Mouse (Mus musculus) G1E (cell line): ENCODE measurements around the gene Tymp. TPM values are rescaled to one million over a fixed set of nuclear protein-coding genes. Genes with fewer than 3 reads are reported as not detected.

Experiments
- ATAC-seq: 2 replicates; pipeline ENCODE4 v1.8.0; 2016; ENCODE audit warnings: mild to moderate bottlenecking; ENCODE audit not compliant: insufficient number of reproducible peaks, poor library complexity, low FRiP score, severe bottlenecking; ENCODE audit errors: extremely low read depth
- DNase-seq: peaks from one replicate; pipeline ENCODE4 v3.0.0; 2012; ENCODE audit warnings: low spot score
- H3K27me3 ChIP-seq: 2 replicates; pipeline ENCODE4 v1.6.1; 2012; ENCODE audit warnings: mild to moderate bottlenecking, low read length, inconsistent platforms; ENCODE audit not compliant: insufficient read depth
- H3K36me3 ChIP-seq: replicated peaks from 2 replicates; pipeline ENCODE3; 2012; ENCODE audit warnings: mild to moderate bottlenecking, inconsistent platforms
- H3K4me1 ChIP-seq: 2 replicates; pipeline ENCODE4 v1.6.1; 2012; ENCODE audit warnings: low read depth, low read length, inconsistent platforms, mixed read lengths; ENCODE audit not compliant: insufficient read depth
- H3K4me3 ChIP-seq: 2 replicates; pipeline ENCODE4 v1.5.1; 2012; ENCODE audit warnings: low read depth, mild to moderate bottlenecking, inconsistent platforms, low read length, moderate library complexity, mixed read lengths
- H3K9me3 ChIP-seq: replicated peaks from 2 replicates; pipeline ENCODE4 v1.6.1; 2012; ENCODE audit warnings: inconsistent platforms
- CTCF ChIP-seq: IDR thresholded peaks from 2 replicates; pipeline ENCODE4 v1.5.1; 2012; ENCODE audit warnings: low read depth, low read length, inconsistent platforms, mixed read lengths
- GATA1 ChIP-seq: IDR thresholded peaks from 2 replicates; pipeline ENCODE4 v1.6.1; 2012; ENCODE audit warnings: borderline replicate concordance, low read length, inconsistent platforms, mixed read lengths
- GATA2 ChIP-seq: IDR thresholded peaks from 2 replicates; pipeline ENCODE4 v1.6.1; 2012; ENCODE audit warnings: low read depth, low read length, inconsistent platforms, borderline replicate concordance
- POLR2AphosphoS5 ChIP-seq: IDR thresholded peaks from 2 replicates; pipeline ENCODE4 v1.6.1; 2012; ENCODE audit warnings: low read depth, low read length, inconsistent platforms; ENCODE audit not compliant: insufficient replicate concordance
- TAL1 ChIP-seq: conservative IDR thresholded peaks from 2 replicates; pipeline ENCODE4 v1.6.1; 2012; ENCODE audit warnings: low read depth, low read length, inconsistent platforms, mixed read lengths
- polyA plus RNA-seq: library from polyadenylated mRNA; stranded (reverse); fragments of >175 nt; gene quantifications from 2 replicates; pipeline ENCODE4 v1.2.3, GENCODE M21; 2012
- total RNA-seq, 2 experiments: library from RNA; stranded (forward) in 1 of 2; stranded (reverse) in 1 of 2; fragments of 200-1000 nt in 1 of 2; fragments of >200 nt in 1 of 2; fragmentation: Nextera tagmentation in 1 of 2; gene quantifications; 2 replicates each; pipeline ENCODE4 v1.2.3; 2014 to 2017

The Tymp gene
- total and polyA plus RNA-seq, 3 experiments, result 0.27 to 0.69 TPM; not detected in 1

GRCm38 (mm10) chr15:89372536-89372935 lies 4.3 kb downstream of the Tymp start:
- ATAC-seq, result no peak
- peaks cover 57% of the 10 kb centered on the region for H3K4me1 ChIP-seq
- no peak for TF ChIP-seq POLR2AphosphoS5
- TF ChIP-seq GATA2, result no peak
- no peak for TF ChIP-seq GATA1
- TF ChIP-seq CTCF, result no peak
- TF ChIP-seq TAL1, result no peak
- no peaks in the 10 kb centered on the region for H3K27me3 ChIP-seq
- H3K9me3 ChIP-seq, result peaks cover 3% of the 10 kb centered on the region; the same call in 1 of the 2 replicates
- H3K36me3 ChIP-seq, result peaks cover 67% of the 10 kb centered on the region
- DNase-seq, result no peak
- peak overlapping the region; percentile 86 for H3K4me3 ChIP-seq

- TF ChIP-seq POLR2AphosphoS5 (no peak), CTCF (no peak), TAL1 (no peak), GATA1 (no peak), GATA2 (no peak)
- H3K4me3 ChIP-seq, result peak overlapping the region; percentile 86; the same call in 1 of the 2 replicates
- peaks cover 57% of the 10 kb centered on the region for H3K4me1 ChIP-seq
- H3K27me3 ChIP-seq, result no peaks in the 10 kb centered on the region
- H3K9me3 ChIP-seq, result no peaks in the 10 kb centered on the region
- ATAC-seq (no peak), DNase-seq (no peak)
- peaks cover 72% of the 10 kb centered on the region for H3K36me3 ChIP-seq
Observed at GRCm38 (mm10) chr15:89372068-89372467, 4.8 kb downstream of the Tymp start.

- no peaks in the 10 kb centered on the region for H3K27me3 ChIP-seq
- peaks cover 10% of the 10 kb centered on the region for H3K4me1 ChIP-seq
- no peak overlapping the region for H3K4me3 ChIP-seq
- no peaks in the 10 kb centered on the region for H3K9me3 ChIP-seq
- no peak for DNase-seq
- no peak for ATAC-seq
- H3K36me3 ChIP-seq, result peaks cover 100% of the 10 kb centered on the region
- no peak for TF ChIP-seq GATA2
Observed at GRCm38 (mm10) chr15:89365141-89365551, 11.7 kb downstream of the Tymp start.

GRCm38 (mm10) chr15:89363051-89363450 lies 13.8 kb downstream of the Tymp start:
- H3K36me3 ChIP-seq, result peaks cover 99% of the 10 kb centered on the region
- H3K27me3 ChIP-seq, result no peaks in the 10 kb centered on the region
- no peak for DNase-seq
- TF ChIP-seq CTCF, result no peak
- TF ChIP-seq TAL1, result no peak
- no peak for TF ChIP-seq GATA1
- TF ChIP-seq GATA2, result no peak
- no peaks in the 10 kb centered on the region for H3K9me3 ChIP-seq
- peaks cover 16% of the 10 kb centered on the region for H3K4me1 ChIP-seq
- H3K4me3 ChIP-seq, result no peak overlapping the region
- ATAC-seq, result no peak

DNA sequence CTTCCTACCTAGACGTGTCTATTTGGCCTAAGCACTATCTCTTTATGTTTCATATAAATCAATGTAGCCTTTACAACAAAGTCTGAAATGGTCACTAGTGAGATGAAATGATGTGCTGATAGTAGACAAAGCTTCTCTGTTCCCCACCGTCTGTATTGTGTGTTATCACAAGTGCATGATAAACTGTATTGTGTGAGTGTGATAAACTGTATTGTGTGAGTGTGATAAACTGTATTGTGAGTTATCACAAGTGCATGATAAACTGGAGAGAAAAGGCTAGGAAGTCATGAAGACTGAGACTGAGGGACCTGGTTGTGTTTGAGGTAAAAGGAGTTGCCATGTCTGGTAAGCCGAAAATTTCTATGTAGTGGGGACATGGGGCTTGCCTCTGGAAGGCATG lies 18.1 kb downstream of the Tymp start:
- Histone ChIP-seq H3K36me3 (peaks cover 74% of the 10 kb centered on the region), H3K9me3 (no peaks in the 10 kb centered on the region), H3K4me1 (peaks cover 39% of the 10 kb centered on the region), H3K4me3 (no peak overlapping the region), H3K27me3 (no peaks in the 10 kb centered on the region)
- TF ChIP-seq POLR2AphosphoS5, result no peak
- TF ChIP-seq GATA1, result no peak
- no peak for TF ChIP-seq TAL1
- no peak for TF ChIP-seq CTCF
- no peak for ATAC-seq
- DNase-seq, result no peak

DNA sequence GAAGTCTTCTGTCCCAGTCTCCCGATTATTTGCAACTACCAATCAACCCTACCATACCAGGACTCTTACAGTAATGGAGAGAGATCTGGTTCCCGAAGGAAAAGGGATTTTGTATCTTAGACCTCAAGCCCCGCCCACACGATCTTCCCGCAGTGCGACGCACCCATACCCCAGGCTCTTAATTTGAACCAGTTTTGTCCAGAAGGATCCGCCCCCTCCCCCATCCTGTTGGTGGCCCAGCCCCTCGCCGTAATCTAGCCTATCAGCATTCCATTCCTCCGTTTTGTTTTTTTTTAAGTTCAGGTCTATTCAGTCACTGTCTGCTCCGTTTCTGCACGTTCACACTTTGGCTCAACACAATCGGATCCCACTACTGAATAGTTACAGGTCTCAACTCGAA lies 20.5 kb downstream of the Tymp start:
- TF ChIP-seq TAL1 (no peak), POLR2AphosphoS5 (no peak), GATA2 (no peak), CTCF (no peak), GATA1 (no peak)
- H3K36me3 ChIP-seq, result peaks cover 74% of the 10 kb centered on the region
- peaks cover 44% of the 10 kb centered on the region for H3K4me1 ChIP-seq
- H3K9me3 ChIP-seq, result no peaks in the 10 kb centered on the region
- no peaks in the 10 kb centered on the region for H3K27me3 ChIP-seq
- DNase-seq (peak; percentile 78), ATAC-seq (peak; percentile 74)
- peak overlapping the region; percentile 78 for H3K4me3 ChIP-seq

DNA sequence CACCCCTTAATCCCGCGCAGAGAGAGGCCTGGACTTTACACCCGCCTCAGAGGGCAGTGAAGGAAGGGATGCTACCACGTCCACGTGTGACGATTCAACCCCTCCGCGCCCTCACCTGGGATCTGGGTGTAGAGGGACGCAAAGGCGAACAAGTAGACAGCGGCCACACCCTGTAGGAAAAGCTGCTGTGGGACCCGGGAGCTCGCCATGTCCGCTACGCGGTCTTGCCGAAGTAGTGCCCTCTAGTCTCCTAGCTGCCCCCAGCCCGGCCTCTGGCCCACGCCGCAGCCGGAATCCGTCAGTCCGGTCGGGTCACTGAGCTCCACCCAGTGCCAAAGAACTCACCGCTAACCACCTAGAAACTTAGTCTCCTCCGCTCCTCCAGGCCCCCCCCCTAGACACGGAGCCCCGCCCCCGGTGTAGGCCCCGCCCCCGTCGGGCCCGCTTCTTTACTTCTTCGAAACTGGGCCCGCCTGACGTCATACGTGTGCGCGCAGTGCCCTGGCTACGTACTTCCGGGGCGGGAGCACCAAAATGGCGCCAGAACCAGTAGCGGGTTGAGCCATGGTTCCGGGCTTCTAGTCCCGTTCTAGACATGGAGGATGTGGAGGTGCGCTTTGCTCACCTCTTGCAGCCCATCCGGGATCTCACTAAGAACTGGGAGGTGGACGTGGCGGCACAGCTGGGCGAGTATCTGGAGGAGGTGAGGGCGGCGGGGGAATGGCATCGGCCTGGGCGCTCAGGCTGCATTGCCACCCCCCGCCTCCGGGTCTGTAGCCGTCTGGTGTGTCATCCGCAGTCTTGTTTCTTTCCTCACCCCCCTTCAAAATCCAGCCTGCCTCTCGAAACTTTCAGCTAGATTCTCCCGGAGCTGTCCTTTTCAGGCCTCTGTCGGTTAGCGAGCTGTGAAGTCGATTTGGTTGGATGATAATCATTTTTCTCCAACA lies 21.3 kb downstream of the Tymp start, which contains the start of the genes Lmf2 and Ncaph2:
TSS of gene Lmf2 (minus strand) at position 419 of the 947 bp plus-strand sequence.
TSS of gene Ncaph2 (plus strand) at position 479 of the 947 bp plus-strand sequence.
- TF ChIP-seq GATA1 (no peak), CTCF (no peak), GATA2 (no peak), TAL1 (no peak), POLR2AphosphoS5 (no peak)
- Histone ChIP-seq H3K36me3 (peaks cover 74% of the 10 kb centered on the region), H3K27me3 (no peaks in the 10 kb centered on the region), H3K4me1 (peaks cover 44% of the 10 kb centered on the region), H3K9me3 (no peaks in the 10 kb centered on the region), H3K4me3 (peak within 1 kb of the TSS; percentile 78)
- ATAC-seq, result peak; percentile 79
- peak; percentile 96 for DNase-seq
